Mouse (Mus musculus) sigmoid colon, adult 10 weeks (tissue): ENCODE data around the gene Gm3285. TPM values are rescaled to one million over a fixed set of nuclear protein-coding genes. Genes with fewer than 3 reads are reported as not detected.

ENCODE experiments used
- polyA plus RNA-seq: library from polyadenylated mRNA; stranded (reverse); fragments of 350-450 nt; fragmentation: Illumina TruSeq; extraction: RNeasy Lipid Tissue Mini Kit (QIAGEN cat#74804); gene quantifications from one replicate; pipeline ENCODE4 v1.2.3, GENCODE M21; 2014; ENCODE audit warnings: low read depth, low replicate concordance

Gm3285 gene
- polyA plus RNA-seq, result not detected

GRCm38 (mm10) chr10:77861675-77862074 lies at the start of gene Gm3285:
Gene Gm3285 (plus strand): TSS chr10:77861975.

GRCm38 (mm10) chr10:77814382-77814781 lies 47.4 kb upstream of the Gm3285 start, which contains the start of gene Gm2696:
Gene Gm2696 (plus strand): TSS chr10:77814682.

GRCm38 (mm10) chr10:77826951-77827350 lies 34.8 kb upstream of the Gm3285 start, which contains the start of gene Krtap10-4:
Gene Krtap10-4 (minus strand): TSS chr10:77827095.

GRCm38 (mm10) chr10:77835647-77836046 lies 26.1 kb upstream of the Gm3285 start, which contains the start of gene Krtap10-10:
Gene Krtap10-10 (plus strand): TSS chr10:77835947.

GRCm38 (mm10) chr10:77846503-77846902 lies 15.3 kb upstream of the Gm3285 start, which contains the start of gene Gm36176:
Gene Gm36176 (plus strand): TSS chr10:77846803.

GRCm38 (mm10) chr10:77852559-77852958 lies 9.2 kb upstream of the Gm3285 start, which contains the start of gene Gm10318:
Gene Gm10318 (plus strand): TSS chr10:77852859.

GRCm38 (mm10) chr10:77902211-77902893 lies 40.6 kb downstream of the Gm3285 start, which contains the start of gene Lrrc3:
Gene Lrrc3 (minus strand): TSS chr10:77902536.

Other genes with a start within 250 kb of the Gm3285 start
- 7.3 TPM for gene Ube2g2, start 239.7 kb upstream of the Gm3285 start, polyA plus RNA-seq
- gene Tspear, start 175.4 kb upstream of the Gm3285 start, polyA plus RNA-seq, result not detected
- not detected for gene Gm19402, start 171.2 kb upstream of the Gm3285 start, polyA plus RNA-seq
- gene Gm9508, start 164.7 kb upstream of the Gm3285 start, polyA plus RNA-seq, result not detected
- not detected for gene Gm10272, start 155.3 kb upstream of the Gm3285 start, polyA plus RNA-seq
- gene Gm10024, start 150.5 kb upstream of the Gm3285 start, polyA plus RNA-seq, result not detected
- not detected for gene Gm10142, start 146.2 kb upstream of the Gm3285 start, polyA plus RNA-seq
- not detected for gene Krtap12-1, start 141.4 kb upstream of the Gm3285 start, polyA plus RNA-seq
- gene Gm10100, start 135.5 kb upstream of the Gm3285 start, polyA plus RNA-seq, result not detected
- not detected for gene Gm18596, start 119.3 kb upstream of the Gm3285 start, polyA plus RNA-seq
- not detected for gene Gm9736, start 110.6 kb upstream of the Gm3285 start, polyA plus RNA-seq
- gene Gm3233, start 102.3 kb upstream of the Gm3285 start, polyA plus RNA-seq, result not detected
- not detected for gene Gm3238, start 90.7 kb upstream of the Gm3285 start, polyA plus RNA-seq
- not detected for gene Gm7138, start 85.0 kb upstream of the Gm3285 start, polyA plus RNA-seq
- not detected for gene Gm3250, start 79.4 kb upstream of the Gm3285 start, polyA plus RNA-seq
- gene Gm7137, start 73.8 kb upstream of the Gm3285 start, polyA plus RNA-seq, result not detected
- not detected for gene Gm9639, start 66.9 kb upstream of the Gm3285 start, polyA plus RNA-seq
- gene Gm19668, start 62.8 kb upstream of the Gm3285 start, polyA plus RNA-seq, result not detected
- not detected for gene Gm9507, start 50.1 kb upstream of the Gm3285 start, polyA plus RNA-seq
- not detected for gene Gm2696, start 47.3 kb upstream of the Gm3285 start, polyA plus RNA-seq
- gene Krtap10-4, start 34.9 kb upstream of the Gm3285 start, polyA plus RNA-seq, result not detected
- not detected for gene Krtap10-10, start 26.0 kb upstream of the Gm3285 start, polyA plus RNA-seq
- not detected for gene Gm36176, start 15.2 kb upstream of the Gm3285 start, polyA plus RNA-seq
- not detected for gene Gm10318, start 9.1 kb upstream of the Gm3285 start, polyA plus RNA-seq
- gene Lrrc3, start 40.6 kb downstream of the Gm3285 start, polyA plus RNA-seq, result 2.1 TPM
- gene Trpm2, start 108.6 kb downstream of the Gm3285 start, polyA plus RNA-seq, result 0.38 TPM
- gene 1810043G02Rik, start 116.5 kb downstream of the Gm3285 start, polyA plus RNA-seq, result 1.0 TPM
- 2.6 TPM for gene Pfkl, start 148.1 kb downstream of the Gm3285 start, polyA plus RNA-seq
- 0.41 TPM for gene Dnmt3l, start 180.0 kb downstream of the Gm3285 start, polyA plus RNA-seq
- not detected for gene Aire, start 181.6 kb downstream of the Gm3285 start, polyA plus RNA-seq
- gene Icosl, start 207.3 kb downstream of the Gm3285 start, polyA plus RNA-seq, result 8.6 TPM